Mouse (Mus musculus) heart, postnatal 36 days (tissue): ENCODE measurements at regions not wholly inside any gene's neighbourhood (a gene's known extent, or its start where the extent isn't known, plus 50 kb on each side); places are given as distances from the start of the nearest gene placed in this dataset.
A peak's percentile ranks its signal among the peaks of the same experiment; 100 is the strongest.
"Not testable (repeated sequence)": the region's sequence is repeated elsewhere in the genome, so short reads cannot be mapped to it uniquely, and the experiment has no call there.

ENCODE experiments used
- DNase-seq, 2 experiments: peaks; one replicate each; pipeline ENCODE4 v3.0.0; 2021 to 2022
- intact Hi-C: fragments of 180-260 bp; cut with DNase I; formaldehyde crosslinking; loops from one replicate; pipeline ENCODE4 v1.15.1; 2025

DNA sequence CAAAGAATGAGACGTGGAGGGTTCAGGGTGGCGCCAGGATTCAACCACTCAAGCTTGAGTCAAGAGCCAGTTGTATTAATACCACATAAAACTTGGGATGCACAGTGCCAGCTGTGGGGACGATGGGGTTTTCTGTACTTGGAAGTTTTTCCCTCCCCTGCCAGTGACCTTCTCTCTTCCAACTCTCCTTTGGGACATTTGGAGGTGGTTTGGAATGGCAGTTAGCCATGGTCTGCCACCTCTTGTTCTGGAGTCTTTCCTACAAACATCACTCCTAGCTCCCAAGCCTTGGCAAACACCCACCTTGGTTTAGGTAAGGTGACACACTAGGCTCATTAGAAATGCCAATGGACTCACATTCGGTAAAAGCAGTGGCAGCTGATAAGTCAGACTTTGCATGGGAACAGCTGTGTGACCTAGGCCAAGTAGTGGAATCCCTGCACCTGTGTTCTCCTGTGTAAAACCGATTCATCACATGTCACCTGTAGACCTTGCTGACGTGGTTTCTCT lies 84.1 kb upstream of the Slc25a13 start:
- intact Hi-C loops: loop anchor here (5.0 to 10.0 kb wide), 2 partner anchors 71 to 274 kb away; partner anchors contain the start of gene Sem1
- peak in 1 of 2 experiments; percentile 39 for DNase-seq

DNA sequence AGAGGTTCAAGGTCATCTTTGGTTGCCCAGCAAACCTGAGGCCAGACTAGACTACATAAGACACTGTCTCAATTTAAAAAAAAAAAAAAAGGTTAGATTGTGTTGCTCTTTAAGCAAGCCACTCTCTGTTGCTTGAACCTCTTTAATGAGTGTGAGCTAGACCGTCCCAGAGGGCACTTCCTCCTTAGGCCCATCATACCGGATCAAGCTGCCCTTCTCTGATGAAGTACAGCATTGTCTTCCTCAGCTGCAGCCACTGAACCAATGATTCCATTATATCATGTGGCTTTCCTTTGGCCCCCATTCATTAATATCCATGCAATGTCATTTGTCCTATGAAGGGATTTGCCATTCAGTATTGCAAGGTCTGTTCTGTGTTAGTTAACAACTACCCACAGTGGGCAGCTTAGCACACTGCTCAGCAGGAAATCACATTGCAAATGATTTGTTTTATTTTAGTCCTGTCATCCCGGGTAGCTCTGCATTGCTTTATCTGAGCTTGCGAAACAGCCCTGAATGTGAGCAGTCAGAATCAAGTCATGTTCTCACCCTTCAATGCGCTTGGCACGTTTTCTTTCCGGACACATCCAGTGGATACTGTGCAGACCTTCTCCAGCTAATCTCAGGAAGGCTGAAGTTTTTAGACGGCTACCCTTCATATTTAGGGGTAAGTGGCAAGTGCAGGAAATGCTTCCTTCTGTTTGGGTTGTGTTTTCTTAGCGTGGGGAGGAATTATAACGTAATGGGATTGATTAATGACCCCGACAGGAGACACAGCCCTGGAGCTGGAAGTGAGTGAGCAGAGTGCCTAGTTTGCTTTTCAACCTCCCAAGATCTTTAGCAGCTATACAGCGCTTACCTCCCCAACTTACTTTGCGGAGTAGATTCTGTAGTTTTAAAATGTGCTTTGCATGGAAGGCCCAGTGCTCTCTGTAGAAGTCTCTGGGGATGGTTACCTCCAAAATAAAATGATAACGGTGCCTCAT lies 82.2 kb upstream of the Slc25a13 start:
- DNase-seq: peak; percentile 42 to 60
- intact Hi-C loops: loop anchor here (2.0 to 10.0 kb wide), 3 partner anchors 92 to 586 kb away; partner anchors contain the start of gene Dlx5

DNA sequence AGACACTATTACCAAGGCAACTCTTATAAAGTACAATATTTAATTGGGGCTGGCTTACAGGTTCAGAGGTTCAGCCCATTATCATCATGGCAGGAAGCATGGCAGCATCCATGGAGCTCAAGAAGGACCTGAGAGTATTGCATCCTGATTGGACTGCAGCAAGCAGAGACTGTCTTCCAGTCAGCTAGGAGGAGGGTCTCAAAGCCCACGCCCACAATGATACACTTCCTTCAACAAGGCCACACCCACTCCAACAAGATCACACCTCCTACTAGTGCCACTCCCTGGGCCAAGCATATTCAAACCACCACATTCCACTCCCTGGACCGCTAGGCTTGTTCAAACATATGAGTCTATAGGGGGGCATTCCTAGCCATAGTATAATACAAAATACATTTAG lies 78.6 kb upstream of the Slc25a13 start:
- not testable (repeated sequence) for DNase-seq
- intact Hi-C loops: loop anchor here (5.0 to 10.0 kb wide), 2 partner anchors 88 to 589 kb away; partner anchors contain the start of gene Dlx5

DNA sequence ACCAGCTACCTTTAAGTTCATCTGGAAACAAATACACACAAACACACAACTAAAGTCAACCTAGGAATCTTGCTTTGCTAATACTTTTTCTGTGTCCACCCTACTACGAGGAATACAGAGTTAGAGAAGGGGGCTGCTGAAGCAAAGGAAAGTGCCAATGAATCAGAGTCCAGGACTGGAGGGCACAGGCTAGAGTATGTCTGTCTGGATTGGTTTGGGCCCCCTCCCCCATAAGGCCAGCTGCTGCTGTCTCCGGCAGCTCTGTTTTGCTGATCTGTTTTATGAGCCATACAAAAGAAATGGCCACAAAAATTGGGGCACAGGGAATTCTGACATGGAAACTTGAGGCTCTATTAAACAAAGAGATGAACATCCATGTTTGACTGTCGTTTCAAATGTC lies 74.8 kb upstream of the Slc25a13 start:
- intact Hi-C loops: loop anchor here (5.0 to 10.0 kb wide), 2 partner anchors 69 to 593 kb away; partner anchors contain the start of gene Dlx5
- DNase-seq: no peak

DNA sequence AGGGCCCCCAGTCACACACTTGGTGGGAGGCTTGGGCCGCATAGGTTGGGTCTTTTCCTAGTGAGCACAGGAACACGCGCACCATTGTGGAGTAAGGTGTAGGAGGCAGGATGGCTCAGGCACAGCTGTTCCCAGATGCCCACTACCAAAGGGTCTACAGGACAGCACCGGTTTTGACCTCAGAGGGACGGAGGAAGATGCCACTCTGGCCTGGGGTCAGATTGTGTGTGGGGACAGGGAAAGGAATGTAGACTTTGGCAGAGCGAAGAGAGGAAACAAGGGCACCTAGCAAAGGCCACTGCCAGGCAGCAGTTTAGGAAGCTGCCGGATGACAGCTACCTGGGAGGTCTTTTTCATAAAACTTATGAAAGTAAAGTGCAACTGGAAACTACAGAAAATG lies 73.5 kb upstream of the Slc25a13 start:
- intact Hi-C loops: loop anchor here (5.0 to 10.0 kb wide), 2 partner anchors 68 to 594 kb away; partner anchors contain the start of gene Dlx5
- no peak for DNase-seq

DNA sequence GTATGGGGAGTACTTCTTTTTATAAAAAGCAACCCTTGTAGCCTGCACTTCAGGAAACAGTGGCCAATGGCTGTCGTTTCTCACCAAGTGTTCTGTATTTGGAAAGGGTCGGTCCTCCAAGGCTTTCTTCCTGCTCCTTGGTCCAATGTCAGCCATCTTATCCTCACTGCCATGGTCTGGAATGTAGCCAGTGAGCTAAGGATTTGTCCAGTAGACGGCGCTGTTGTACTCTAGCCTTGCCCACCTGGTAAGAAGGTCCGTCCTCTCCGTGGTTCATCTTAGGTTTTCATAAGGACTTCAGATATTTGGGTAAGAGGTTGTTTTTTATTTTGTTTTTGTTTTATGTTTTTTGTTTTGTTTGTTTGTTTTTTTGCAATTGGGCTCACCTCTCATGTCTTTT lies 72.8 kb upstream of the Slc25a13 start:
- intact Hi-C loops: loop anchor here (5.0 to 10.0 kb wide), 2 partner anchors 68 to 595 kb away; partner anchors contain the start of gene Dlx5
- DNase-seq: peak; percentile 35 to 52

DNA sequence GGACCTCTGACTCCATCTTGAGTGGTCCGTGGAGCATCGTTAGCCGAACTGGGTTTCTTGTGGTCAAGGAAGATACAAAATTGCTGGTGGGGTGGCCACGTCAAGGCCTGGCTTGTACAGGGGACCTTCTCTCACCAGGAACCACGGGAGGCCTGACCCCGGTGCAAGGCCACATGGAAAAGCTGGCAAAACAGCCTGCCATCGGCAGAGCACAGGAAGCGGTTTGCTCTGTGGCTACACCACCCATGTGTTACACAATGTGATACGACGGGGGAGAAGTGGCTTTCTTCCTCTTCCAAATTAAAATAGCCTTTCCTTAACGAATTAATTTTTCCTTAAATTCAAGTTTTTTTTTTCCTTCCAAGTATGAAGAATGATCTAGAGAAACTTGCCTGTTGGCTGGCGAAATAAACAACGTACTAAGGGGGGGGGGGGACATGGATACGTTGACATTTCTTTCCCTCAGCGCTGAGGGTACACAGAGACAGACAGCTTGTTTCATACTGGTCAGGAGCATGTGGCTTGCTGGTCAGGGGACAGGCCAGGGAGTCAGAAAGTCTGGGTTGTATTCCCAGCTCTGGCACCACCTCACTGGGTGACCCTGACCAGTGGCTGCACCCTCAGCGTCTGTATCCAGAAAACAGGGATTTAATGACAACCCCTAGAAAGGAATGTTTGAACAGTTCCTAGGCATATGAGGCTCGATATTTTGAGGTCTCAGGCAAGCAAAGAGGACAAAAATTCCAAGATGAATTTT lies 64.0 kb upstream of the Slc25a13 start:
- intact Hi-C loops: no loop called here
- DNase-seq: peak in 1 of 2 experiments; percentile 11

DNA sequence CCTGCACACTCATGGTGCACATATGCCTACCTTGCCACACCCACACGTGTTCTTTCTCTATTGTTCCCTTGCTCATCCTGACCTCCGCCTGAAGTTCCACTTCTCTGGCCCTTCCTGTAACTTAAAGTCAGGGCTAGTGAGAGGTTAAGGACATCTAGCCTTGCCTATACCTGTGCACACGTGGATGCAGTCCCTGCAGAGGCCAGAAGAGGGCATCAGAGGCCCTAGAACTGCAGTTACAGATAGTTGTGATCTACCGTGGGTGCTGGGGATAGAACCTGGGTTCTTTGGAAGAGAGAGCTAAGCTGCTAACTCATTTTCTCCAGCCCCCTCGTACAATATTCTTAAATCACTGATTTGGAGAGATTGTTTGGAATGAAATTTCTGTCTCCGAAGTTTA lies 62.7 kb upstream of the Slc25a13 start:
- DNase-seq: no peak
- intact Hi-C loops: no loop called here

DNA sequence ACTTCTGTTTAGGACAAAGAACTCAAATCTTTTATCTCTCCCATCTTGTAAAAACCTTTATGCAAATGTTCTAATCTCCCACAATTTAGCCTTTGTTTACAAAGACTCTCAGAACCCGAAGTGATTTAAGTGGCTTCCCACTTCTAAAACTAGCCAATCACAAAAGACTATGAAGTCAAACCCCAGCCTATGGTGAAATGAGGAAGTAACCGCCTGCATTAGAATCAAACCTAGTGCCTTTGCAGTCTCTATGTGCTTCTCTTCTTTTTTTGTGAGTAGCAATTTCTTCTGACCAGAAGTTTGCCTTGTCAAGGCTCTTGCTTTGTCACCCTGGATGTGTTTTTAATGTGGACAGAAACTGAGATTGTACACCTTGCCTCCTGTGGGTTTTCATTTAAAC lies 53.6 kb upstream of the Slc25a13 start:
- intact Hi-C loops: no loop called here
- no peak for DNase-seq
